Mouse (Mus musculus) kidney, adult 2 months (tissue): ENCODE data around the gene Gm4175. TPM values are rescaled to one million over a fixed set of nuclear protein-coding genes. Genes with fewer than 3 reads are reported as not detected.
"Not testable (repeated sequence)": the region's sequence is repeated elsewhere in the genome, so short reads cannot be mapped to it uniquely, and the experiment has no call there.

ENCODE experiments used
- DNase-seq: peaks from one replicate; pipeline ENCODE4 v3.0.0; 2021
- H3K27ac ChIP-seq: fragments of 200-500 bp; 2 replicates; pipeline ENCODE4 v1.5.1; 2012; ENCODE audit warnings: low read depth, low read length, control low read depth, inconsistent platforms; ENCODE audit not compliant: insufficient read depth
- H3K27me3 ChIP-seq: fragments of 200-500 bp; replicated peaks from 2 replicates; pipeline ENCODE4 v1.6.1; 2012; ENCODE audit warnings: mild to moderate bottlenecking, moderate library complexity, low read length, inconsistent platforms; ENCODE audit not compliant: control insufficient read depth, insufficient read depth
- H3K36me3 ChIP-seq: fragments of 200-500 bp; 2 replicates; pipeline ENCODE4 v1.6.1; 2012; ENCODE audit warnings: mild to moderate bottlenecking, moderate library complexity, low read length, inconsistent platforms; ENCODE audit not compliant: control insufficient read depth, insufficient read depth
- H3K4me1 ChIP-seq: fragments of 200-500 bp; 2 replicates; pipeline ENCODE4 v1.6.1; 2011; ENCODE audit warnings: low read length; ENCODE audit not compliant: control insufficient read depth, insufficient read depth
- H3K4me3 ChIP-seq: fragments of 200-500 bp; 2 replicates; pipeline ENCODE4 v1.5.1; 2011; ENCODE audit warnings: mild to moderate bottlenecking, low read depth, low read length, control low read depth; ENCODE audit not compliant: insufficient read depth
- WGBS: fragments of 180-500 bp; shearing (Covaris S2); methylation state at CpG from one replicate; pipeline ENCODE4 v1.1.7; 2018; 5-methylcytosine and 5-hydroxymethylcytosine counted together
- polyA plus RNA-seq: library from polyadenylated mRNA; depleted of rRNA; stranded (reverse); fragments of >200 nt; gene quantifications from 2 replicates; pipeline ENCODE4 v1.2.3, GENCODE M21; 2012; rRNA removed

The Gm4175 gene
- polyA plus RNA-seq = not detected in 2 replicates

GRCm38 (mm10) chr7:21761375-21761774, at the start of gene Gm4175:
Gene Gm4175 (minus strand): TSS chr7:21761475.
- no CpG with 5 or more reads among the region's 5 CpGs for WGBS
- not testable (repeated sequence) for DNase-seq, H3K27me3 ChIP-seq, H3K36me3 ChIP-seq, H3K4me3 ChIP-seq, H3K27ac ChIP-seq, H3K4me1 ChIP-seq

GRCm38 (mm10) chr7:21796628-21797027, 35.4 kb upstream of the Gm4175 start, which contains the start of gene Gm4177:
Gene Gm4177 (minus strand): TSS chr7:21796728.
- DNase-seq, H3K4me3 ChIP-seq, H3K27ac ChIP-seq, H3K27me3 ChIP-seq, H3K36me3 ChIP-seq, H3K4me1 ChIP-seq: not testable (repeated sequence)
- WGBS = no CpG with 5 or more reads among the region's 3 CpGs

Other genes with a start within 250 kb of the Gm4175 start
- gene Vmn1r130, start 249.7 kb downstream of the Gm4175 start, polyA plus RNA-seq = not detected in 2 replicates
- not detected in 2 replicates for gene Vmn1r131, start 215.4 kb downstream of the Gm4175 start, polyA plus RNA-seq
- gene Vmn1r132, start 147.4 kb downstream of the Gm4175 start, polyA plus RNA-seq = not detected in 2 replicates
- gene Gm4177, start 35.3 kb upstream of the Gm4175 start, polyA plus RNA-seq = not detected in 2 replicates
- gene Vmn1r135, start 70.9 kb upstream of the Gm4175 start, polyA plus RNA-seq = not detected in 2 replicates
- gene Gm5725, start 82.8 kb upstream of the Gm4175 start, polyA plus RNA-seq = not detected in 2 replicates
- gene Gm5891, start 159.8 kb upstream of the Gm4175 start, polyA plus RNA-seq = not detected in 2 replicates
- gene Vmn1r137, start 233.1 kb upstream of the Gm4175 start, polyA plus RNA-seq = not detected in 2 replicates